Mouse (Mus musculus): ENCODE data around the gene P2rx7. TPM values are rescaled to one million over a fixed set of nuclear protein-coding genes. Genes with fewer than 3 reads are reported as not detected.
A peak's percentile ranks its signal among the peaks of the same experiment; 100 is the strongest.

The P2rx7 gene
- polyA plus RNA-seq, 1 experiment from 2014 or later: 2.7 TPM

GRCm38 (mm10) chr5:122698701-122699060 is 55.0 kb downstream of the P2rx7 start:
- no peak overlapping the region for H3K4me2 ChIP-seq (replicated peaks)
- H3K4me1 ChIP-seq (replicated peaks): peaks cover 2% of the 10 kb centered on the region
- no peak overlapping the region for H3K27ac ChIP-seq
- no peak overlapping the region for H3K4me3 ChIP-seq (replicated peaks)
- no peaks in the 10 kb centered on the region for H3K27me3 ChIP-seq
- no peak overlapping the region for H3K9ac ChIP-seq (replicated peaks)
- ATAC-seq: no peak
- no peaks in the 10 kb centered on the region for H3K36me3 ChIP-seq
- H3K9me3 ChIP-seq: no peaks in the 10 kb centered on the region
- WGBS: 83% methylated on average over 9 of the region's 9 CpGs

- no peak overlapping the region for H3K9ac ChIP-seq (replicated peaks)
- H3K4me3 ChIP-seq (replicated peaks): no peak overlapping the region
- H3K4me1 ChIP-seq (replicated peaks): no peaks in the 10 kb centered on the region
- no peak overlapping the region for H3K27ac ChIP-seq
- H3K27me3 ChIP-seq: no peaks in the 10 kb centered on the region
- H3K9me3 ChIP-seq: no peaks in the 10 kb centered on the region
- H3K4me2 ChIP-seq (replicated peaks): no peak overlapping the region
- 92% methylated on average over 12 of the region's 12 CpGs for WGBS
- ATAC-seq: no peak
- no peaks in the 10 kb centered on the region for H3K36me3 ChIP-seq
Measured at GRCm38 (mm10) chr5:122700109-122700836, 56.6 kb downstream of the P2rx7 start.

- Histone ChIP-seq H3K9ac (replicated peaks) (no peak overlapping the region), H3K4me1 (replicated peaks) (no peaks in the 10 kb centered on the region), H3K9me3 (no peaks in the 10 kb centered on the region), H3K4me3 (replicated peaks) (no peak overlapping the region), H3K27me3 (no peaks in the 10 kb centered on the region), H3K4me2 (replicated peaks) (no peak overlapping the region), H3K27ac (no peak overlapping the region), H3K36me3 (no peaks in the 10 kb centered on the region)
- no peak for ATAC-seq
- WGBS: 76% methylated on average over 5 of the region's 5 CpGs
Measured at GRCm38 (mm10) chr5:122700837-122701212, 57.1 kb downstream of the P2rx7 start.

GRCm38 (mm10) chr5:122702156-122702555 is 58.4 kb downstream of the P2rx7 start:
- no peak for ATAC-seq
- 82% methylated on average over 6 of the region's 6 CpGs for WGBS
- H3K4me2 ChIP-seq (replicated peaks): no peak overlapping the region

GRCm38 (mm10) chr5:122703574-122703973 is 59.9 kb downstream of the P2rx7 start:
- no peaks in the 10 kb centered on the region for H3K9me3 ChIP-seq
- H3K27me3 ChIP-seq: no peaks in the 10 kb centered on the region
- ATAC-seq: no peak
- no peak overlapping the region for H3K4me3 ChIP-seq (replicated peaks)
- H3K4me2 ChIP-seq (replicated peaks): no peak overlapping the region
- H3K9ac ChIP-seq (replicated peaks): no peak overlapping the region
- no peak overlapping the region for H3K27ac ChIP-seq
- peaks cover 17% of the 10 kb centered on the region for H3K4me1 ChIP-seq (replicated peaks)
- 78% methylated on average over 2 of the region's 2 CpGs for WGBS
- H3K36me3 ChIP-seq: no peaks in the 10 kb centered on the region

More at GRCm38 (mm10) chr5:122702156-122702555, 58.4 kb downstream of the P2rx7 start:
- Histone ChIP-seq H3K4me3 (replicated peaks) (no peak overlapping the region), H3K9me3 (no peaks in the 10 kb centered on the region), H3K9ac (replicated peaks) (no peak overlapping the region), H3K36me3 (no peaks in the 10 kb centered on the region), H3K4me1 (replicated peaks) (peaks cover 10% of the 10 kb centered on the region), H3K27me3 (no peaks in the 10 kb centered on the region), H3K27ac (no peak overlapping the region)

GRCm38 (mm10) chr5:122704571-122704970 is 60.9 kb downstream of the P2rx7 start:
- ATAC-seq: no peak
- Histone ChIP-seq H3K4me3 (replicated peaks) (no peak overlapping the region), H3K36me3 (no peaks in the 10 kb centered on the region), H3K9me3 (no peaks in the 10 kb centered on the region), H3K27me3 (no peaks in the 10 kb centered on the region), H3K4me1 (replicated peaks) (peaks cover 17% of the 10 kb centered on the region), H3K9ac (replicated peaks) (no peak overlapping the region), H3K27ac (no peak overlapping the region), H3K4me2 (replicated peaks) (no peak overlapping the region)
- 86% methylated on average over 4 of the region's 4 CpGs for WGBS

- H3K9me3 ChIP-seq: no peaks in the 10 kb centered on the region
- H3K4me3 ChIP-seq (replicated peaks): no peak overlapping the region
- H3K36me3 ChIP-seq: no peaks in the 10 kb centered on the region
- WGBS: 78% methylated on average over 3 of the region's 3 CpGs
- H3K9ac ChIP-seq (replicated peaks): no peak overlapping the region
- no peak overlapping the region for H3K4me2 ChIP-seq (replicated peaks)
- peaks cover 17% of the 10 kb centered on the region for H3K4me1 ChIP-seq (replicated peaks)
- H3K27ac ChIP-seq: no peak overlapping the region
- H3K27me3 ChIP-seq: no peaks in the 10 kb centered on the region
- no peak for ATAC-seq
Measured at GRCm38 (mm10) chr5:122705174-122705573, 61.5 kb downstream of the P2rx7 start.

GRCm38 (mm10) chr5:122706917-122707275 is 63.2 kb downstream of the P2rx7 start:
- Histone ChIP-seq H3K4me3 (replicated peaks) (peak overlapping the region; percentile 72), H3K27me3 (no peaks in the 10 kb centered on the region), H3K36me3 (no peaks in the 10 kb centered on the region), H3K9ac (replicated peaks) (peak overlapping the region; percentile 84), H3K27ac (peak overlapping the region; percentile 75), H3K4me2 (replicated peaks) (peak overlapping the region; percentile 80), H3K9me3 (no peaks in the 10 kb centered on the region), H3K4me1 (replicated peaks) (peaks cover 17% of the 10 kb centered on the region)
- ATAC-seq: peak; percentile 55
- WGBS: 38% methylated on average over 5 of the region's 5 CpGs

GRCm38 (mm10) chr5:122707276-122708181 is 63.8 kb downstream of the P2rx7 start, which contains the start of gene P2rx4:
TSS of gene P2rx4 (plus strand) at chr5:122707544.
- Histone ChIP-seq H3K9ac (replicated peaks) (peak within 1 kb of the TSS; percentile 84), H3K27ac (peak within 1 kb of the TSS; percentile 75), H3K9me3 (no peaks in the 10 kb centered on the region), H3K4me3 (replicated peaks) (peak within 1 kb of the TSS; percentile 72), H3K4me1 (replicated peaks) (peaks cover 17% of the 10 kb centered on the region), H3K4me2 (replicated peaks) (peak within 1 kb of the TSS; percentile 80), H3K36me3 (no peaks in the 10 kb centered on the region), H3K27me3 (no peaks in the 10 kb centered on the region)
- ATAC-seq: peak; percentile 90
- WGBS: under 1% methylated on average over 66 of the region's 66 CpGs

- no peak overlapping the region for H3K4me2 ChIP-seq (replicated peaks)
- peaks cover 17% of the 10 kb centered on the region for H3K4me1 ChIP-seq (replicated peaks)
- no peaks in the 10 kb centered on the region for H3K9me3 ChIP-seq
- 92% methylated on average over 6 of the region's 6 CpGs for WGBS
- H3K9ac ChIP-seq (replicated peaks): no peak overlapping the region
- no peaks in the 10 kb centered on the region for H3K36me3 ChIP-seq
- H3K4me3 ChIP-seq (replicated peaks): no peak overlapping the region
- no peak overlapping the region for H3K27ac ChIP-seq
- no peaks in the 10 kb centered on the region for H3K27me3 ChIP-seq
- ATAC-seq: no peak
Measured at GRCm38 (mm10) chr5:122708819-122709218, 65.1 kb downstream of the P2rx7 start.

GRCm38 (mm10) chr5:122715723-122716122 is 72.0 kb downstream of the P2rx7 start:
- Histone ChIP-seq H3K4me1 (replicated peaks) (no peaks in the 10 kb centered on the region), H3K36me3 (no peaks in the 10 kb centered on the region), H3K27me3 (no peaks in the 10 kb centered on the region), H3K9ac (replicated peaks) (no peak overlapping the region), H3K4me3 (replicated peaks) (no peak overlapping the region), H3K27ac (no peak overlapping the region), H3K9me3 (no peaks in the 10 kb centered on the region), H3K4me2 (replicated peaks) (no peak overlapping the region)
- no peak for ATAC-seq
- WGBS: 86% methylated on average over 1 of the region's 1 CpGs

- Histone ChIP-seq H3K4me1 (replicated peaks) (no peaks in the 10 kb centered on the region), H3K4me3 (replicated peaks) (no peak overlapping the region), H3K27ac (no peak overlapping the region), H3K36me3 (no peaks in the 10 kb centered on the region), H3K9ac (replicated peaks) (no peak overlapping the region), H3K9me3 (no peaks in the 10 kb centered on the region), H3K4me2 (replicated peaks) (no peak overlapping the region), H3K27me3 (no peaks in the 10 kb centered on the region)
- no peak for ATAC-seq
- 94% methylated on average over 2 of the region's 2 CpGs for WGBS
Measured at GRCm38 (mm10) chr5:122716793-122717192, 73.1 kb downstream of the P2rx7 start.

Data from midbrain, embryonic 13.5 days (tissue).